Mouse (Mus musculus): ENCODE measurements around the gene Hoxa6.

DNA sequence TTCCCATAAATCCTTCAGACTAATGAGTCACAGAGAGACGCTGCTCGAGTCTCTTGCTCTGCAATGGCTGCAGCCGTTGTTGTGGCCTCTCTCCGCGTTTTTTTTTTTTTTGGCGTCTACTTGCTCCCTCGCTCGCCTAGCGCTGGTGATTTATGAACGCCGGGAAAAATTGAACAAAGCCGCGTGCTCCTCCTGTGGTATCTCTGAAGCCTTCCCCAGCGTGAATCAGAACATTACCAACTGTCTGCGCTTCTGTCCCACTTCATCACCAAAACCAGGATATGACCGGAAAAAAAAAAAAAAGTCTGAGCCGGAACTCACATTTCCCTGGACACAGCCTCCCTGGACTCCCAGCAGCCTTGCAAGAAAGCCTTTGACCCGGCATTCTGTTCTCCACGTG lies 23.3 kb downstream of the Hoxa6 start:
- TF ChIP-seq POLR2A (IDR thresholded peaks at IDR 0.05; ENCODE audit: borderline replicate concordance, extremely low read depth, low read depth, low read length): no peak
- no peak for TF ChIP-seq CTCF (IDR thresholded peaks at IDR 0.05; ENCODE audit: insufficient read depth, low read length)

Measured in lung, adult 2 months (tissue).